Mouse (Mus musculus): ENCODE results near the gene Lct. TPM values are rescaled to one million over a fixed set of nuclear protein-coding genes. Genes with fewer than 3 reads are reported as not detected.
"Not testable (repeated sequence)": the region's sequence is repeated elsewhere in the genome, so short reads cannot be mapped to it uniquely, and the experiment has no call there.

The Lct gene
- total and polyA plus RNA-seq, 2 experiments from 2014 or later, result 0.35 to 0.86 TPM

DNA sequence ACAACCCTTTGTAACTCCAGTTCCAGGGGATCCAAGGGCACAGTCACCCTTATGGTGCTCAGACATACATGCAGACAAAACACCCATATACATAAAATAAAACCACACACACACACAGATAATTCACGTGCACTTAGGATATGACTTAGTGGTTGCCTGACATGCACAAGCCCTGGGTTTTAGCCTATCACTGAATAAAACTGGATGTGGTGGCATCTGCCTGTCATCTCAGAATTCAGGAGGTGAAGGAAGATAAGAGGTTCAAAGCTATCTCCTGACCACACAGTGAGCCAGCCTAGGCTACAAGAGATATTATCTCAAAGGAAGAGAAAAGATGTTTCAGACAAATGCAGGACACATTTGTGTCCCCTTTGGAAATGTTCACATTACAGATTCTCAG is 953 bp downstream of the Lct start:
- TF ChIP-seq CTCF (IDR thresholded peaks at IDR 0.05; ENCODE audit: low read depth), result no peak
- Histone ChIP-seq H3K4me2 (ENCODE audit: low read depth) (no peak overlapping the region), H3K9me3 (ENCODE audit: low read length) (no peaks in the 10 kb centered on the region), H3K4me1 (ENCODE audit: insufficient read depth) (no peaks in the 10 kb centered on the region), H3K4me3 (ENCODE audit: low read depth, low read length) (no peak overlapping the region), H3K27me3 (ENCODE audit: insufficient read depth, low read length) (no peaks in the 10 kb centered on the region), H3K27ac (ENCODE audit: low read depth, low read length) (no peak overlapping the region), H3K9ac (no peak overlapping the region), H3K36me3 (ENCODE audit: insufficient read depth) (no peaks in the 10 kb centered on the region; the same call in 1 of the 2 replicates)
- DNase-seq, result no peak
- ATAC-seq, result no peak
- 85% methylated on average over 1 of the region's 1 CpGs for WGBS

- Histone ChIP-seq H3K36me3 (ENCODE audit: insufficient read depth) (no peaks in the 10 kb centered on the region), H3K27me3 (ENCODE audit: insufficient read depth, low read length) (no peaks in the 10 kb centered on the region), H3K9ac (no peak overlapping the region), H3K4me1 (ENCODE audit: insufficient read depth) (no peaks in the 10 kb centered on the region), H3K27ac (ENCODE audit: low read depth, low read length) (no peak overlapping the region), H3K9me3 (ENCODE audit: low read length) (no peaks in the 10 kb centered on the region), H3K4me2 (ENCODE audit: low read depth) (no peak overlapping the region), H3K4me3 (ENCODE audit: low read depth, low read length) (no peak overlapping the region)
- peak; percentile 69 for ATAC-seq
- WGBS, result 68% methylated on average over 2 of the region's 2 CpGs
- DNase-seq, result peak; percentile 36
- peak; percentile 20; the same call in 1 of the 2 replicates for TF ChIP-seq CTCF (IDR thresholded peaks at IDR 0.05; ENCODE audit: low read depth)
Observed at GRCm38 (mm10) chr1:128324776-128325175, 3.3 kb downstream of the Lct start.

DNA sequence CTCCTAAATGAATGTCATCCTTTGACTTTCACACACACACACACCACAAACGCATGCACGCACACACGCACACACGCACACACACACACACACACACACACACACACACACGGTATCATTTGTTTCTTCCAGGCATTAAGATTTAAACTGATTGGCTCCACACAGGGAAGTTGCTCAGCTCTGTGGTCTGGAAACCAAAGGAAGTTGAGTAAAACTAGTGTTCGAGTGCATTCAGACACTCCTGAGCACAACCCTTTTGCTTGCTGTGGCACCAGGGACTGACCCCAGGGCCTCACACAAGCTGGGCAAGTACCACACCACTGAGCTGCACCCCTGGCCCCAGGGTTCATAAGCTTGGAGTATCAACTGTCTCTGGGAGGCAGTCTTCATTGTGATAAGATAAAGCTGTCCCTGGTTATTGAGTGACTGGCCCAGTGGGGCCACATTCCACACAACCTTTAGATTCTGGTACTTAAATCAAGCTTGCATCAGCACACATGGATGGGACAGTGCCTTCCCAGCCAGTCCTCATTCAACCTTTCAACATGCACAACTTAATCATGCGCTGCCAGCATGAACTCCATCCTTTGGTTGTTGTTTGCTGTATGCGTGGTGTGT is 5.0 kb downstream of the Lct start:
- no peak for ATAC-seq
- DNase-seq, result no peak
- no peak overlapping the region for H3K27ac ChIP-seq (ENCODE audit: low read depth, low read length)
- H3K4me3 ChIP-seq (ENCODE audit: low read depth, low read length), result no peak overlapping the region
- WGBS, result 94% methylated on average over 8 of the region's 8 CpGs
- H3K27me3 ChIP-seq (ENCODE audit: insufficient read depth, low read length), result no peaks in the 10 kb centered on the region
- no peaks in the 10 kb centered on the region for H3K4me1 ChIP-seq (ENCODE audit: insufficient read depth)
- no peak overlapping the region for H3K9ac ChIP-seq
- H3K36me3 ChIP-seq (ENCODE audit: insufficient read depth), result no peaks in the 10 kb centered on the region
- TF ChIP-seq CTCF (IDR thresholded peaks at IDR 0.05; ENCODE audit: low read depth), result no peak
- H3K9me3 ChIP-seq (ENCODE audit: low read length), result no peaks in the 10 kb centered on the region
- H3K4me2 ChIP-seq (ENCODE audit: low read depth), result no peak overlapping the region

- ATAC-seq, result not testable (repeated sequence)
Observed at GRCm38 (mm10) chr1:128319266-128319665, 8.9 kb downstream of the Lct start.

DNA sequence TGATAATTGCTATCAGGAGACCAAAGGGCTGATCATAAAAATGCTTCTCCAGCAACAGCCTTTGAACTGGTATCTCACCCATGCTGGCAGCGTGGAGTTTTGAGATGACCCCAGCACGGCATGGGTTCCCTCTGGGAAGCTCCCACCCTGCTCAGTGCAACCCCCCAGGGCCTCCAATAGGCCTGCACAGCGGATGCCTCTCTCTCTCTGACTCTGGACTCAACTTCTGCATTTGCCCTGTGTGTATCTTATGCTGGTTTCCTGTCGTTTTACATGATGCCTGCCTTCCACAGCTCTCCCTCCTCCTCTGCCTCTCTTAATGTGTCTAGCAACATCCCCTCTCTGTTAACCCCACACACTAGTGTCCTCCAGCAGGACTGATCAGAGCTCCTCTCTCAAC is 13.5 kb downstream of the Lct start:
- WGBS, result 73% methylated on average over 4 of the region's 4 CpGs
- no peaks in the 10 kb centered on the region for H3K4me1 ChIP-seq (ENCODE audit: insufficient read depth)
- H3K27me3 ChIP-seq (ENCODE audit: insufficient read depth, low read length), result no peaks in the 10 kb centered on the region
- H3K4me2 ChIP-seq (ENCODE audit: low read depth), result no peak overlapping the region
- DNase-seq, result no peak
- H3K27ac ChIP-seq (ENCODE audit: low read depth, low read length), result no peak overlapping the region
- TF ChIP-seq CTCF (IDR thresholded peaks at IDR 0.05; ENCODE audit: low read depth), result no peak
- H3K9me3 ChIP-seq (ENCODE audit: low read length), result no peaks in the 10 kb centered on the region
- no peak overlapping the region for H3K4me3 ChIP-seq (ENCODE audit: low read depth, low read length)
- no peak overlapping the region for H3K9ac ChIP-seq
- H3K36me3 ChIP-seq (ENCODE audit: insufficient read depth), result no peaks in the 10 kb centered on the region
- ATAC-seq, result no peak

More at GRCm38 (mm10) chr1:128319266-128319665, 8.9 kb downstream of the Lct start:
- H3K4me1 ChIP-seq (ENCODE audit: insufficient read depth); H3K27me3 ChIP-seq (ENCODE audit: insufficient read depth, low read length); H3K4me2 ChIP-seq (ENCODE audit: low read depth); DNase-seq; H3K4me3 ChIP-seq (ENCODE audit: low read depth, low read length); H3K9ac ChIP-seq; H3K36me3 ChIP-seq (ENCODE audit: insufficient read depth); H3K27ac ChIP-seq (ENCODE audit: low read depth, low read length); H3K9me3 ChIP-seq (ENCODE audit: low read length): not testable (repeated sequence)
- 87% methylated on average over 6 of the region's 6 CpGs for WGBS

GRCm38 (mm10) chr1:128309043-128309442 is 19.1 kb downstream of the Lct start:
- no peak for ATAC-seq
- H3K36me3 ChIP-seq (ENCODE audit: insufficient read depth), result no peaks in the 10 kb centered on the region
- DNase-seq, result no peak
- no peaks in the 10 kb centered on the region for H3K9me3 ChIP-seq (ENCODE audit: low read length)
- H3K9ac ChIP-seq, result no peak overlapping the region
- H3K27ac ChIP-seq (ENCODE audit: low read depth, low read length), result no peak overlapping the region
- H3K27me3 ChIP-seq (ENCODE audit: insufficient read depth, low read length), result no peaks in the 10 kb centered on the region
- H3K4me3 ChIP-seq (ENCODE audit: low read depth, low read length), result no peak overlapping the region
- H3K4me1 ChIP-seq (ENCODE audit: insufficient read depth), result no peaks in the 10 kb centered on the region
- WGBS, result 72% methylated on average over 3 of the region's 3 CpGs
- no peak overlapping the region for H3K4me2 ChIP-seq (ENCODE audit: low read depth)
- 0 out of 2 replicates have a peak, but pooled peaks have one; percentile 12 for TF ChIP-seq CTCF (IDR thresholded peaks at IDR 0.05; ENCODE audit: low read depth)

DNA sequence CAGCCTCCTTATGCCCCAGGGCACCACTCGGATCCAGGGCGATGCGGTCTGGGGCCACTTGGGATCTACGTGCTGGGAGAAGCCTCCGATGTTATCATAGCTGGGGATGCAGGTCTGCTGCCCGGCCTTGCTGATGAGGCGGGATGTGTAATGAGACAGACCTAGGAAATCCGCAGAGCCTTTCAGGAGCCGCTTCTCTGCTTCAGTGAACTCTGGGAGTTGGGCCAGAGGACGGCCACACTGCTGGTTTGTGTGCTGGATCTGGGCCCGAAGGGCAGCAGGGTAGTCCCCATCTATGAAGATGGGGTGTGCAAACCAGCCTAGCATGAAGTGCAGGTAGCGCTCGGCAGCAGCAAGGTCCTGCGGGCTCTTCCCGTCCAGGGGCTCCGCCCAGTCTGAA is 24.2 kb downstream of the Lct start:
- H3K27me3 ChIP-seq (ENCODE audit: insufficient read depth, low read length), result no peaks in the 10 kb centered on the region
- peak; percentile 54 for DNase-seq
- no peak overlapping the region for H3K27ac ChIP-seq (ENCODE audit: low read depth, low read length)
- no peaks in the 10 kb centered on the region for H3K4me1 ChIP-seq (ENCODE audit: insufficient read depth)
- no peak for TF ChIP-seq CTCF (IDR thresholded peaks at IDR 0.05; ENCODE audit: low read depth)
- WGBS, result 54% methylated on average over 16 of the region's 16 CpGs
- H3K9me3 ChIP-seq (ENCODE audit: low read length), result no peaks in the 10 kb centered on the region
- peak; percentile 60; the same call in 1 of the 2 replicates for ATAC-seq
- peak overlapping the region; percentile 20; the same call in 1 of the 2 replicates for H3K4me2 ChIP-seq (ENCODE audit: low read depth)
- 0 out of 2 replicates have a peak overlapping the region, but pooled peaks have one; percentile 0 for H3K9ac ChIP-seq
- no peaks in the 10 kb centered on the region for H3K36me3 ChIP-seq (ENCODE audit: insufficient read depth)
- no peak overlapping the region for H3K4me3 ChIP-seq (ENCODE audit: low read depth, low read length)
